Mouse (Mus musculus) granulocyte monocyte progenitor cell, adult 5-6 weeks (primary cell): ENCODE data around the gene Ttc27. TPM values are rescaled to one million over a fixed set of nuclear protein-coding genes. Genes with fewer than 3 reads are reported as not detected.
A peak's percentile ranks its signal among the peaks of the same experiment; 100 is the strongest.

ENCODE experiments used
- ATAC-seq: replicated peaks from 2 replicates; pipeline ENCODE4 v1.8.0; 2016; ENCODE audit warnings: mild to moderate bottlenecking, moderate TSS enrichment, inconsistent platforms; ENCODE audit not compliant: poor library complexity, severe bottlenecking
- total RNA-seq, 2 experiments: library from RNA; stranded (forward) in 1 of 2; stranded (reverse) in 1 of 2; fragments of 200-712, 200-1000 nt in 1 of 2; fragments of >200 nt in 1 of 2; fragmentation: Nextera tagmentation in 1 of 2; gene quantifications; 2 replicates each; pipeline ENCODE4 v1.2.3; 2014 to 2017

Gene Ttc27
- total RNA-seq, 2 experiments from 2014 or later = 35.7 to 63.4 TPM

- no peak for ATAC-seq
These were observed 33.5 kb downstream of the Ttc27 start for GRCm38 (mm10) chr17:74751026-74751425.

- no peak for ATAC-seq
These were observed 35.5 kb downstream of the Ttc27 start for GRCm38 (mm10) chr17:74752906-74753627.

- no peak for ATAC-seq
These were observed 36.1 kb downstream of the Ttc27 start for GRCm38 (mm10) chr17:74753628-74754104.

- no peak for ATAC-seq
These were observed 37.0 kb downstream of the Ttc27 start for GRCm38 (mm10) chr17:74754369-74755118.

GRCm38 (mm10) chr17:74769390-74769811 lies 51.9 kb downstream of the Ttc27 start:
- ATAC-seq = peak; percentile 35

- ATAC-seq = no peak
These were observed 54.8 kb downstream of the Ttc27 start for GRCm38 (mm10) chr17:74772364-74772763.

GRCm38 (mm10) chr17:74773556-74773955 lies 56.0 kb downstream of the Ttc27 start:
- ATAC-seq = no peak

- ATAC-seq = no peak
These were observed 62.6 kb downstream of the Ttc27 start for GRCm38 (mm10) chr17:74780133-74780532.

GRCm38 (mm10) chr17:74780627-74781026 lies 63.1 kb downstream of the Ttc27 start:
- no peak for ATAC-seq

- no peak for ATAC-seq
These were observed 64.4 kb downstream of the Ttc27 start for GRCm38 (mm10) chr17:74781911-74782310.

- ATAC-seq = no peak
These were observed 68.1 kb downstream of the Ttc27 start for GRCm38 (mm10) chr17:74785586-74785985.

- ATAC-seq = no peak
These were observed 68.7 kb downstream of the Ttc27 start for GRCm38 (mm10) chr17:74786198-74786734.

- no peak for ATAC-seq
These were observed 78.6 kb downstream of the Ttc27 start for GRCm38 (mm10) chr17:74796023-74796699.

- no peak for ATAC-seq
These were observed 82.3 kb downstream of the Ttc27 start for GRCm38 (mm10) chr17:74799865-74800264.

- peak; percentile 82 for ATAC-seq
These were observed 85.2 kb downstream of the Ttc27 start for GRCm38 (mm10) chr17:74802765-74803164.

GRCm38 (mm10) chr17:74803835-74804234 lies 86.3 kb downstream of the Ttc27 start:
- ATAC-seq = peak; percentile 78

- no peak for ATAC-seq
These were observed 86.9 kb downstream of the Ttc27 start for GRCm38 (mm10) chr17:74804321-74804930.

GRCm38 (mm10) chr17:74807509-74808248 lies 90.1 kb downstream of the Ttc27 start:
- ATAC-seq = peak; percentile 48

GRCm38 (mm10) chr17:74808330-74808729 lies 90.8 kb downstream of the Ttc27 start:
- peak; percentile 66 for ATAC-seq

GRCm38 (mm10) chr17:74808901-74809300 lies 91.4 kb downstream of the Ttc27 start:
- ATAC-seq = no peak
